Mouse (Mus musculus): ENCODE data around the gene Uri1. TPM values are rescaled to one million over a fixed set of nuclear protein-coding genes. Genes with fewer than 3 reads are reported as not detected.

Uri1 gene
- 40.2 and 40.8 TPM in 2 replicates for polyA plus RNA-seq (2015; fragmentation: Nextera tagmentation; extraction: Ambion mirVana)

- 81% methylated on average over 8 of the region's 8 CpGs for WGBS
- no peak for ATAC-seq (ENCODE audit: insufficient number of reproducible peaks, low FRiP score, low TSS enrichment, low read depth)
Measured at GRCm38 (mm10) chr7:38023451-38023850, at the start of gene Uri1. Uri1 (minus strand) TSS chr7:38023551.

GRCm38 (mm10) chr7:38071065-38071464 is 47.7 kb upstream of the Uri1 start:
- Histone ChIP-seq H3K4me2 (replicated peaks) (no peak overlapping the region), H3K4me3 (replicated peaks) (no peak overlapping the region), H3K4me1 (peaks cover 8% of the 10 kb centered on the region; the same call in 1 of the 2 replicates), H3K27ac (replicated peaks) (no peak overlapping the region), H3K36me3 (no peaks in the 10 kb centered on the region), H3K9me3 (replicated peaks) (no peaks in the 10 kb centered on the region), H3K27me3 (0 out of 2 replicates have a peak, but pooled peaks cover 11% of the 10 kb centered on the region), H3K9ac (no peak overlapping the region)
- WGBS = 79% methylated on average over 5 of the region's 5 CpGs
- ATAC-seq (ENCODE audit: insufficient number of reproducible peaks, low FRiP score, low TSS enrichment, low read depth) = no peak

More at GRCm38 (mm10) chr7:38023451-38023850, at the start of gene Uri1:
- no peak within 1 kb of the TSS for H3K27ac ChIP-seq (replicated peaks)
- H3K9ac ChIP-seq = no peak within 1 kb of the TSS
- no peaks in the 10 kb centered on the region for H3K9me3 ChIP-seq (replicated peaks)
- no peaks in the 10 kb centered on the region for H3K27me3 ChIP-seq
- H3K4me2 ChIP-seq (replicated peaks) = no peak within 1 kb of the TSS
- H3K4me3 ChIP-seq (replicated peaks) = no peak within 1 kb of the TSS
- H3K4me1 ChIP-seq = no peaks in the 10 kb centered on the region
- H3K36me3 ChIP-seq = no peaks in the 10 kb centered on the region

GRCm38 (mm10) chr7:38070663-38071062 is 47.3 kb upstream of the Uri1 start:
- no peak for ATAC-seq (ENCODE audit: insufficient number of reproducible peaks, low FRiP score, low TSS enrichment, low read depth)
- H3K27ac ChIP-seq (replicated peaks) = no peak overlapping the region
- no peaks in the 10 kb centered on the region for H3K36me3 ChIP-seq
- no peak overlapping the region for H3K9ac ChIP-seq
- peaks cover 8% of the 10 kb centered on the region; the same call in 1 of the 2 replicates for H3K4me1 ChIP-seq
- 0 out of 2 replicates have a peak, but pooled peaks cover 10% of the 10 kb centered on the region for H3K27me3 ChIP-seq
- H3K9me3 ChIP-seq (replicated peaks) = no peaks in the 10 kb centered on the region
- no peak overlapping the region for H3K4me3 ChIP-seq (replicated peaks)
- 29% methylated on average over 2 of the region's 2 CpGs for WGBS
- H3K4me2 ChIP-seq (replicated peaks) = no peak overlapping the region

GRCm38 (mm10) chr7:38064431-38064830 is 41.1 kb upstream of the Uri1 start:
- no peak for ATAC-seq (ENCODE audit: insufficient number of reproducible peaks, low FRiP score, low TSS enrichment, low read depth)

GRCm38 (mm10) chr7:38061060-38061970 is 38.0 kb upstream of the Uri1 start:
- Histone ChIP-seq H3K27me3 (no peaks in the 10 kb centered on the region; the same call in 1 of the 2 replicates), H3K27ac (replicated peaks) (0 out of 2 replicates have a peak overlapping the region, but pooled peaks have one; percentile 39), H3K9me3 (replicated peaks) (no peaks in the 10 kb centered on the region), H3K4me1 (peaks cover 5% of the 10 kb centered on the region; the same call in 1 of the 2 replicates), H3K4me2 (replicated peaks) (peak overlapping the region; percentile 82), H3K36me3 (no peaks in the 10 kb centered on the region), H3K9ac (peak overlapping the region; percentile 57), H3K4me3 (replicated peaks) (peak overlapping the region; percentile 57)
- WGBS = 1% methylated on average over 57 of the region's 57 CpGs
- ATAC-seq (ENCODE audit: insufficient number of reproducible peaks, low FRiP score, low TSS enrichment, low read depth) = peak; percentile 93

More at GRCm38 (mm10) chr7:38064431-38064830, 41.1 kb upstream of the Uri1 start:
- Histone ChIP-seq H3K27ac (replicated peaks) (no peak overlapping the region), H3K9me3 (replicated peaks) (no peaks in the 10 kb centered on the region), H3K4me3 (replicated peaks) (no peak overlapping the region), H3K9ac (no peak overlapping the region), H3K27me3 (no peaks in the 10 kb centered on the region), H3K4me2 (replicated peaks) (no peak overlapping the region), H3K4me1 (peaks cover 5% of the 10 kb centered on the region; the same call in 1 of the 2 replicates), H3K36me3 (no peaks in the 10 kb centered on the region)
- 37% methylated on average over 4 of the region's 4 CpGs for WGBS

DNA sequence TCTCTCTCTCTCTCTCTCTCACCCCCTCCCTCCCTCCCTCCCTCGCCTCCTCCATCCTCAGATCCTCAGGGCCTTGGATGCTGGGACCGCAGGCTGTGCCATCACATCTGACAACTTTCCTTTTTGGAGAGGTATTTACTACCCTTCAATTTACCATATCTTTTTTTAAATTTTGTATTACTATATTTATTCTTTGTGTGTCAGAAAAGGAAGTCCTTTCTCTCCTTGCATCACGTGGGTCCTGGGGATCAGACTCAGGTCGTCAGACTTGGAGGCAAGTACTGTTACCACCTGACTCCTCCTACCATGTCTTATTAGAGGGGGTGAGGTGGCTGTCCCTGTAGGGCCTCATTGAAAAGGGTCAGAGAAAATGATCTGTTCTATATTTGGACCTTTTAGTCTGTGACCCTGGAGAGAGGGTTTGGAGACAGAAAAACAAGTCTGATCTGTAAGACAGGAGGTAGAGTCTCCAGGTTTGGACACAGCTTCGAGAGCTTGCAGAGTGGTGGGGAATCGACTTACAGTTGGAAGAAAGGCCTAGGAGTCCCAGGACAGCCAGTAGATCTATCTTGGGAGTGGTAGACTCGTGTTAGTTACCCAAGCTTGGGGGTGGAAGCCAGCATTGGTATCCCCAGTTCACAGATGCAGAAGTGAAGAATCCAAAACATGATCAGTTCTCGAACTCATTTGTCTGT is 36.4 kb upstream of the Uri1 start:
- Histone ChIP-seq H3K27ac (replicated peaks) (no peak overlapping the region), H3K4me3 (replicated peaks) (no peak overlapping the region), H3K9ac (no peak overlapping the region), H3K4me2 (replicated peaks) (no peak overlapping the region), H3K4me1 (peaks cover 5% of the 10 kb centered on the region; the same call in 1 of the 2 replicates), H3K36me3 (no peaks in the 10 kb centered on the region), H3K27me3 (no peaks in the 10 kb centered on the region; the same call in 1 of the 2 replicates), H3K9me3 (replicated peaks) (no peaks in the 10 kb centered on the region)
- 72% methylated on average over 8 of the region's 8 CpGs for WGBS
- ATAC-seq (ENCODE audit: insufficient number of reproducible peaks, low FRiP score, low TSS enrichment, low read depth) = no peak

GRCm38 (mm10) chr7:38059096-38059495 is 35.7 kb upstream of the Uri1 start:
- no peak overlapping the region for H3K27ac ChIP-seq (replicated peaks)
- H3K27me3 ChIP-seq = no peaks in the 10 kb centered on the region; the same call in 1 of the 2 replicates
- no peak overlapping the region for H3K4me3 ChIP-seq (replicated peaks)
- no peak for ATAC-seq (ENCODE audit: insufficient number of reproducible peaks, low FRiP score, low TSS enrichment, low read depth)
- peaks cover 5% of the 10 kb centered on the region; the same call in 1 of the 2 replicates for H3K4me1 ChIP-seq
- H3K4me2 ChIP-seq (replicated peaks) = no peak overlapping the region
- H3K36me3 ChIP-seq = no peaks in the 10 kb centered on the region
- H3K9ac ChIP-seq = no peak overlapping the region
- WGBS = 44% methylated on average over 7 of the region's 7 CpGs
- no peaks in the 10 kb centered on the region for H3K9me3 ChIP-seq (replicated peaks)

DNA sequence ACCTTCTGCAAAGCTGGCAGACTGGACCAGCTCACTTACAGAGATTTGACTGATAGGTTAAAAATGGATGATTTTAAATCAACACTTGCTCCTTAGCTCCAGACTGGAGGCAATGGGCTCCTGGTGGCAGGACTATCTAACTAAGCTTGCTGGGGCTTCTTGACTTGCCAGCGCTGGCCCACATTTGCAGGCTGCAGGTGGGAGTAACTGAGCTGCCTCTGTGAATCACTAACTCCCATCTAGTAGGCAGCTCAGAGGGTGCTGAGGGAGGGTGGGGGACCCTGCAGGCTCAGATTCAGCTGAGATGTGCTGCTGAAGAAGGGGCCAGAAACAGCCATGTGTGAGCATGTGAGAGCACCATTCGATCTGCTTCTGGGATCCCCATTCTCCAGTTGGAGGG is 32.6 kb upstream of the Uri1 start:
- H3K4me3 ChIP-seq (replicated peaks) = no peak overlapping the region
- no peak overlapping the region for H3K9ac ChIP-seq
- no peaks in the 10 kb centered on the region for H3K36me3 ChIP-seq
- no peaks in the 10 kb centered on the region; the same call in 1 of the 2 replicates for H3K27me3 ChIP-seq
- no peak for ATAC-seq (ENCODE audit: insufficient number of reproducible peaks, low FRiP score, low TSS enrichment, low read depth)
- no peak overlapping the region for H3K27ac ChIP-seq (replicated peaks)
- WGBS = 86% methylated on average over 2 of the region's 2 CpGs
- no peak overlapping the region for H3K4me2 ChIP-seq (replicated peaks)
- no peaks in the 10 kb centered on the region for H3K9me3 ChIP-seq (replicated peaks)
- peaks cover 4% of the 10 kb centered on the region; the same call in 1 of the 2 replicates for H3K4me1 ChIP-seq

- no peak for ATAC-seq (ENCODE audit: insufficient number of reproducible peaks, low FRiP score, low TSS enrichment, low read depth)
- Histone ChIP-seq H3K4me2 (replicated peaks) (no peak overlapping the region), H3K4me3 (replicated peaks) (no peak overlapping the region), H3K9ac (no peak overlapping the region), H3K27ac (replicated peaks) (no peak overlapping the region), H3K27me3 (no peaks in the 10 kb centered on the region; the same call in 1 of the 2 replicates), H3K4me1 (no peaks in the 10 kb centered on the region), H3K9me3 (replicated peaks) (no peaks in the 10 kb centered on the region), H3K36me3 (no peaks in the 10 kb centered on the region)
- WGBS = 87% methylated on average over 9 of the region's 9 CpGs
Measured at GRCm38 (mm10) chr7:38054246-38054645, 30.9 kb upstream of the Uri1 start.

GRCm38 (mm10) chr7:38047229-38047628 is 23.9 kb upstream of the Uri1 start:
- 74% methylated on average over 5 of the region's 5 CpGs for WGBS
- Histone ChIP-seq H3K4me1 (no peaks in the 10 kb centered on the region), H3K36me3 (no peaks in the 10 kb centered on the region), H3K9me3 (replicated peaks) (no peaks in the 10 kb centered on the region), H3K4me3 (replicated peaks) (no peak overlapping the region), H3K27me3 (no peaks in the 10 kb centered on the region), H3K4me2 (replicated peaks) (no peak overlapping the region), H3K9ac (no peak overlapping the region), H3K27ac (replicated peaks) (no peak overlapping the region)
- no peak for ATAC-seq (ENCODE audit: insufficient number of reproducible peaks, low FRiP score, low TSS enrichment, low read depth)

- Histone ChIP-seq H3K9me3 (replicated peaks) (no peaks in the 10 kb centered on the region), H3K4me3 (replicated peaks) (no peak overlapping the region), H3K9ac (no peak overlapping the region), H3K4me1 (no peaks in the 10 kb centered on the region), H3K27me3 (no peaks in the 10 kb centered on the region), H3K27ac (replicated peaks) (no peak overlapping the region), H3K36me3 (no peaks in the 10 kb centered on the region), H3K4me2 (replicated peaks) (no peak overlapping the region)
- ATAC-seq (ENCODE audit: insufficient number of reproducible peaks, low FRiP score, low TSS enrichment, low read depth) = no peak
- 86% methylated on average over 3 of the region's 3 CpGs for WGBS
Measured at GRCm38 (mm10) chr7:38041244-38041643, 17.9 kb upstream of the Uri1 start.
